Mouse (Mus musculus) mature B cell (primary cell): ENCODE measurements around the gene Sh3bp4.

ENCODE experiments used
- in situ Hi-C: fragments of 300-500 bp; cut with MboI; formaldehyde crosslinking; loops from 2 replicates; pipeline ENCODE4 v1.14.3; 2019

Sh3bp4 gene

GRCm38 (mm10) chr1:89070103-89070700 is at the start of gene Sh3bp4:
Gene Sh3bp4 (plus strand): TSS chr1:89070415.
- in situ Hi-C loops: no loop called here

GRCm38 (mm10) chr1:89022997-89023396 is 47.2 kb upstream of the Sh3bp4 start:
- in situ Hi-C loops: no loop called here

- in situ Hi-C loops: no loop called here
These were observed 45.3 kb upstream of the Sh3bp4 start for GRCm38 (mm10) chr1:89024696-89025612.

GRCm38 (mm10) chr1:89026040-89026439 is 44.2 kb upstream of the Sh3bp4 start:
- in situ Hi-C loops: no loop called here

- in situ Hi-C loops: no loop called here
These were observed 40.9 kb upstream of the Sh3bp4 start for GRCm38 (mm10) chr1:89029136-89029927.

- in situ Hi-C loops: no loop called here
These were observed 36.6 kb upstream of the Sh3bp4 start for GRCm38 (mm10) chr1:89033661-89034060.

- in situ Hi-C loops: no loop called here
These were observed 36.2 kb upstream of the Sh3bp4 start for GRCm38 (mm10) chr1:89034061-89034460.

GRCm38 (mm10) chr1:89035115-89035514 is 35.1 kb upstream of the Sh3bp4 start:
- in situ Hi-C loops: no loop called here

GRCm38 (mm10) chr1:89039836-89040235 is 30.4 kb upstream of the Sh3bp4 start:
- in situ Hi-C loops: no loop called here

- in situ Hi-C loops: no loop called here
These were observed 28.9 kb upstream of the Sh3bp4 start for GRCm38 (mm10) chr1:89041290-89041689.

- in situ Hi-C loops: no loop called here
These were observed 28.1 kb upstream of the Sh3bp4 start for GRCm38 (mm10) chr1:89042081-89042480.

- in situ Hi-C loops: no loop called here
These were observed 27.3 kb upstream of the Sh3bp4 start for GRCm38 (mm10) chr1:89042956-89043355.

- in situ Hi-C loops: no loop called here
These were observed 24.8 kb upstream of the Sh3bp4 start for GRCm38 (mm10) chr1:89045403-89045802.

GRCm38 (mm10) chr1:89049506-89049905 is 20.7 kb upstream of the Sh3bp4 start:
- in situ Hi-C loops: no loop called here

GRCm38 (mm10) chr1:89056175-89056574 is 14.0 kb upstream of the Sh3bp4 start:
- in situ Hi-C loops: no loop called here

- in situ Hi-C loops: no loop called here
These were observed 12.8 kb upstream of the Sh3bp4 start for GRCm38 (mm10) chr1:89057430-89057829.

- in situ Hi-C loops: no loop called here
These were observed 12.2 kb upstream of the Sh3bp4 start for GRCm38 (mm10) chr1:89058011-89058410.

GRCm38 (mm10) chr1:89062977-89063376 is 7.2 kb upstream of the Sh3bp4 start:
- in situ Hi-C loops: no loop called here

GRCm38 (mm10) chr1:89063800-89064199 is 6.4 kb upstream of the Sh3bp4 start:
- in situ Hi-C loops: no loop called here

- in situ Hi-C loops: no loop called here
These were observed 1.4 kb upstream of the Sh3bp4 start for GRCm38 (mm10) chr1:89068812-89069211.

- in situ Hi-C loops: no loop called here
These were observed 624 bp upstream of the Sh3bp4 start for GRCm38 (mm10) chr1:89069479-89070102.

- in situ Hi-C loops: no loop called here
These were observed 701 bp downstream of the Sh3bp4 start for GRCm38 (mm10) chr1:89070871-89071361.
